26 mouse cellular contexts compared by ENCODE assay signal in genomic region chr8:125639631-125640030, GRCm38 (mm10).
"Had no signal": no experiment of that assay in that cellular context is flagged by ENCODE, and none has a peak within 500 bp of the region (broad histone marks: within the 10 kb centered on the region; RNA-seq: fewer than 3 reads in every experiment).

No protein-coding gene starts in this region.

- H3K36me3 ChIP-seq: hindbrain, embryonic 10.5 days; hindbrain, embryonic 12.5 days; kidney, embryonic 15.5 days; limb, embryonic 10.5 days; limb, embryonic 12.5 days; liver, embryonic 13.5 days had no signal

- H3K27ac ChIP-seq: heart, adult 2 months; hindbrain, embryonic 10.5 days; hindbrain, embryonic 12.5 days; hindbrain, embryonic 14.5 days; kidney, embryonic 15.5 days; kidney, postnatal 0 days; limb, embryonic 10.5 days; limb, embryonic 12.5 days; liver, embryonic 13.5 days had no signal

- H3K4me2 ChIP-seq: heart, embryonic 11.5 days; hindbrain, embryonic 12.5 days; hindbrain, embryonic 14.5 days; kidney, embryonic 15.5 days; limb, embryonic 12.5 days; liver, embryonic 11.5 days; liver, embryonic 13.5 days had no signal

- DNase-seq: gastrocnemius, postnatal 14 days; gastrocnemius, postnatal 36 days; heart, adult 11 months; heart, adult 2 months; heart, postnatal 10 days; heart, postnatal 4 days; kidney, adult 11 months; kidney, adult 2 months; kidney, adult 9 months; kidney, postnatal 14 days; kidney, postnatal 36 days; layer of hippocampus, adult 9-11 months; layer of hippocampus, postnatal 36 days; liver; liver, embryonic 13.5 days had no signal

- H3K9me3 ChIP-seq: hindbrain, embryonic 12.5 days; kidney, embryonic 15.5 days; limb, embryonic 10.5 days; liver, embryonic 13.5 days had no signal

- H3K9ac ChIP-seq: hindbrain, embryonic 12.5 days; hindbrain, embryonic 14.5 days; kidney, embryonic 15.5 days; limb, embryonic 12.5 days; liver, embryonic 13.5 days had no signal

- H3K4me3 ChIP-seq: heart, adult 2 months; hindbrain, embryonic 10.5 days; hindbrain, embryonic 12.5 days; kidney, embryonic 15.5 days; limb, embryonic 10.5 days; limb, embryonic 12.5 days; liver, embryonic 13.5 days had no signal

- H3K27me3 ChIP-seq: hindbrain, embryonic 12.5 days; kidney, embryonic 15.5 days; limb, embryonic 12.5 days; liver, embryonic 13.5 days had no signal

- ATAC-seq: hindbrain, embryonic 16.5 days; intestine, embryonic 16.5 days had no signal

- H3K4me1 ChIP-seq: liver, embryonic 13.5 days had no signal
